Mouse (Mus musculus) CH12.LX (cell line): ENCODE data around the gene Sppl2b.

ENCODE experiments used
- CHD1 ChIP-seq: IDR thresholded peaks from 2 replicates; pipeline ENCODE4 v1.6.1; 2012; ENCODE audit warnings: low read depth, low read length, improper control_type of control experiment, inconsistent platforms
- CTCF ChIP-seq, 2 experiments: IDR thresholded peaks in 1 of 2; conservative IDR thresholded peaks in 1 of 2; 2 replicates each; pipeline ENCODE4 v1.5.1; 2011 to 2012; ENCODE audit warnings: low read depth in 2 of 2, low read length in 2 of 2, improper control_type of control experiment in 1 of 2, inconsistent platforms in 1 of 2, mild to moderate bottlenecking in 1 of 2, moderate library complexity in 1 of 2
- E2F4 ChIP-seq: IDR thresholded peaks from 2 replicates; pipeline ENCODE4 v1.6.1; 2011; ENCODE audit warnings: low read depth, low read length, improper control_type of control experiment; ENCODE audit not compliant: insufficient replicate concordance
- EP300 ChIP-seq: IDR thresholded peaks from 2 replicates; pipeline ENCODE4 v1.6.1; 2011; ENCODE audit warnings: low read length, improper control_type of control experiment
- GABPA ChIP-seq: IDR thresholded peaks from 2 replicates; pipeline ENCODE4 v1.6.1; 2012; ENCODE audit warnings: low read depth, low read length, improper control_type of control experiment, inconsistent platforms; ENCODE audit not compliant: insufficient replicate concordance
- KAT2A ChIP-seq: IDR thresholded peaks from 2 replicates; pipeline ENCODE4 v1.6.1; 2012; ENCODE audit warnings: low read length, improper control_type of control experiment, inconsistent platforms; ENCODE audit not compliant: insufficient replicate concordance
- MAZ ChIP-seq: IDR thresholded peaks from 2 replicates; pipeline ENCODE4 v1.6.1; 2012; ENCODE audit warnings: low read depth, mild to moderate bottlenecking, inconsistent platforms, low read length, improper control_type of control experiment, moderate library complexity
- POLR2A ChIP-seq: IDR thresholded peaks from 2 replicates; pipeline ENCODE4 v1.6.1; 2011; ENCODE audit warnings: low read depth, mild to moderate bottlenecking, improper control_type of control experiment, low read length

GRCm38 (mm10) chr10:80826151-80827062, 28.7 kb upstream of the Sppl2b start, which contains the start of gene Oaz1:
- TF ChIP-seq GABPA, result no peak
- no peak for TF ChIP-seq CHD1
- TF ChIP-seq CTCF (conservative IDR thresholded peaks at IDR 0.05 in 1 of 2, IDR thresholded peaks at IDR 0.05 in 1 of 2; ENCODE audit: low read depth in 2 of 2, low read length in 2 of 2), result no peak
- TF ChIP-seq KAT2A, result no peak
- TF ChIP-seq POLR2A, result peak; percentile 81
- TF ChIP-seq MAZ, result no peak; the same call in 1 of the 2 replicates
- peak; percentile 58; the same call in 1 of the 2 replicates for TF ChIP-seq E2F4
- TF ChIP-seq EP300, result no peak
